Mouse (Mus musculus) liver, postnatal 0 days (tissue): Measurements from ENCODE around the gene Wdr72.

ENCODE experiments used
- CTCF ChIP-seq: sonication (generic); IDR thresholded peaks from 2 replicates; pipeline ENCODE4 v1.5.1; 2016; ENCODE audit warnings: antibody characterized with exemption, low read depth
- EP300 ChIP-seq: IDR thresholded peaks from 2 replicates; pipeline ENCODE4 v1.6.1; 2016; ENCODE audit warnings: antibody characterized with exemption, low read depth, mild to moderate bottlenecking

DNA sequence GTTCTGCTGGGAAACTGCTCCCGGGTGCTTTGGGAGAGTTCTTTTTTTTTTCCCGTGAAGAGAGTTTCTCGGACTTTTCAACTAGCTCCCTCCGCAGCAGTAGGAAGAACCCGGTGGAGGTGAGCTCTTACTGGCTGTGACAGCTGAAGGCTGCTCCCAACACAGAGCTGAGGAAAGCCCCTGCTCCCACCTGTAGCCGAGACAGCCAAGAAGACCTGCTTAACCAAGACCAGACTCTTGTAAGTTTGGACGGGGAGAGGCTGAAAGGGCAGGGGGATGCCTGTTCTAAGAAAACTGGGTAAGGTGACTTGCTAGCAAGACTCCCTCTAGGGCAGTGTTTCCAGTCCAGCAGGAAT lies 283 bp downstream of the Wdr72 start:
- TF ChIP-seq CTCF = no peak
- TF ChIP-seq EP300 = no peak
